Mouse (Mus musculus) spleen, adult 18-20 months (tissue): ENCODE data around the gene Gcsam.

Experiments
- DNase-seq, 2 experiments: peaks; one replicate each; pipeline ENCODE4 v3.0.0; 2022; ENCODE audit warnings: mixed read lengths in 2 of 2

The Gcsam gene

DNA sequence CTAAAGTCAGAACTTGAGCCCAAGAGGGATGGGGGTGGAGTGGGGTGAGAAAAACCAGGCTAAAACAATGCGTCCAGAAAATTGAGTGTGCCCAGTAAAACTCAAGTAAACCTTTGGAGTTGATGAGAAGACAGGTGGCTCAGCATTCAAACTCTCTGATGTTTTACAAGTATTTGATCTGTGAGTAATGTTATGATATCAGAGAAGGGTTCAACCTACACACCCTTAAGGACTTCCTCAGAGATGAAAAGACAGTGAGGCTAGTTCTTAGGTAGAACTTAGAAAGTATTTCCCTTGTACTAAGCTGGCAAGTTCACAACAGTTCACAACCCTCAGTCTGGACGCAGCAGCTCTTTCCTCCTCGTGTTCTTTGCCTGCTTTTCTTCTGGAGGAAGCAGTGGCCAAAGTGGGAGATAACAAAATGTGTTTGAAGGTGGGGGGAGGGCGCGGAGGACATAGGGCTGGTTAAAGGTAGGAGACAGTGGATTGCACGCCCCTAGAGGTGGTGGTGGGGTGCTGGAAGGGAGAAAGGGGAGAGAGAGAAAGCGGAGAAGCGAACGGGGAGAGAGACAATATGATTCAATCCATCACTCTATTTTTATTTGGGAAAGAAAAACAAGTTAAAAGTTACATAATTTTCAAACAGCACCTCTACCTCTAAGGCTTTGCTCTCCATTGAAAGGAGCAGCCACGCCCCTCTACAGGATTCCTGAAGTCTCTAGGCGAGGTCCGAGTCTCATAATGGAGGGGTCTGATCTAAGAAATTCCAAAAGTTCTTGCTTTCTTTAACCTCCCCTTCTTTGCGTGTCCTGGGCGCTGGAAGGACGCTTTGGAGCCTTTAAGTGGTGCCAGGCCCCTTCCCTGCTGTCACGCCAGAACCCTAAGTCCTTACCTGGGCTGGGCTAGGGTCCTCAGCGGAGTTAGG, 43.1 kb downstream of the Gcsam start:
- DNase-seq = no peak

DNA sequence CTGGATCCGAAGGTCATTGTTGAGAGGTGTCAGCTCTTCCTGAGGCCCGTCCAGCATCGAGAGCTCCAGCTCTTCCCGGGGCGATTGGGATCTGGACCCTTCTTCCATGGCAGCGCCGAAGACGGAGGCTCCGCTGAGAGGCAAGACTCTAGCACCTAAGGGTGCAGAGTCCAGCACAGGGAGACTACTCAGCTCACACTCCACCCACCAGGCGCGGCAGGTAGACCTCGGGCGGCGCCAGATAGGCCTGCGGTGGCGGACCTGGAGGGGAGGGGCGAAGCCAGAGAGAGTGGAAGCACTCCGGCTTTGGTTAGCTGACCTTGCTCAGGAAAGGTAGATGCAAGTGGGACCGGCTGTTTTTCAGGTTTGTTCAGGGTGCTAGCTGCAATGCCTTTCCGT, 43.8 kb downstream of the Gcsam start, which contains the start of gene BC016579:
Gene BC016579, minus strand, starts transcription at position 135 of the 399 bp plus-strand sequence.
- DNase-seq = no peak

DNA sequence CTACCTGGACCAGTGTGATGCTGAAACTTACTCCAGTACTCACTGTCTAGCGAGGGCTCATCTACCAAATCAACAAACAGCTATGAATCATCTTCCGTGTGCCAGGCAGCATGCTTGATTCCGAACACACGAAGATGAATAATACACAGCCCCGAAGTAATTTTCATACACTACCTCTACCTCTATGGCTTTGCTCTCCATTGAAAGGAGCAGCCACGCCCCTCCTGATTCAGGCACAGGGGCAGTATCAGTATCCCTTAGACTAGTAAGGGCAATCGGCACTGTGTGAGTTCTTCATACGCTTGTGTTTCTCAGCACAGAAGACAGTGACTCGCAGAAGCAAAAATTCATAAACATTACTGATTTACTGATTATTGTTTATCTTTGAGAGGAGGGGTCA, 44.3 kb downstream of the Gcsam start:
- DNase-seq = no peak

DNA sequence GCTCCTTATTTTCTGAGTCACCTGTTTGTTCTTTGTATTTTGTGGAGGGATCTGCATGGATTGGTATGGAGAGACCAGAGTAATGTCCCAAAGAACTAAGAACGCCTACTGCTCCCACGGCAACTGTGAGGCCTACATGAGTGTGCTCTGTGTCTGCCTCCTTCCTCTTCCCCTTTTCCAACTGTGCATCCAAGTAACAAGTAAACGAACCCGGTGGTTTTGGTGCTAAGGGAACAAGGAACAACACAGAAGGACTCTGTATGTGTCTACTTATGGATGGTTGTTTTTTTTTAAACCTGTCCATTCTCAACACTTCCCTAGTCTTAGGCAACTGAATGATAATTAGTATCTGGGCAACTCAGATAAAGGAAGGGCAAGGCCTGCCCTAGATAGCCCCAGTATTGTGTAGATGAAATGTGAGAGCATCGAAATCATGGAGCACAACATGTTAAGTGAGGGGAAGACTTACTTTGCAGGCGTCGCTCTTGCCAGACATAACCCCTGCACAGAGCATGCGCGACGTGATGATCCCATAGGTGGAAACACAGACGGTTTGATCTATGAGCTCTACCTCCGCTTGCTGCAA, 47.5 kb downstream of the Gcsam start:
- no peak for DNase-seq

GRCm38 (mm10) chr16:45658248-45658647, 48.1 kb downstream of the Gcsam start:
- DNase-seq = no peak

DNA sequence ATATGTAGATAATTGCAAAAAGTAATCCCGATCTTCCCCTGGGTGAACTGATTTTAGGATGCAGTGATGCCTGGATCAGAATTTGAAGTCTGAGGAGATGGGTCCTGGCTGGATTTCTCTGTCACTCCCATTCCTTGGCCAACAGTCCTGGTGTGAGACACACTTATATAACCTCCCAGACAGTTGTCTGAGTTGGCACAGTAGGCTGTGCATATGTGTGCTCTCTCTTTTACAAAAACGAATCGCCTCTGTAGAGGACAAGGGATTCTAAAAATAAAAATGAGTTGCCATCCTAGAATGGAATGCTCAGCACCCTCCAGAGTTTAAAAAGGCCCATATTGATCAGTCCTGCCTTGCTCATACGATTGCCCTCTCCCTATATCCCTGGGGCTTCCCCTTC, 49.4 kb downstream of the Gcsam start:
- DNase-seq = no peak

DNA sequence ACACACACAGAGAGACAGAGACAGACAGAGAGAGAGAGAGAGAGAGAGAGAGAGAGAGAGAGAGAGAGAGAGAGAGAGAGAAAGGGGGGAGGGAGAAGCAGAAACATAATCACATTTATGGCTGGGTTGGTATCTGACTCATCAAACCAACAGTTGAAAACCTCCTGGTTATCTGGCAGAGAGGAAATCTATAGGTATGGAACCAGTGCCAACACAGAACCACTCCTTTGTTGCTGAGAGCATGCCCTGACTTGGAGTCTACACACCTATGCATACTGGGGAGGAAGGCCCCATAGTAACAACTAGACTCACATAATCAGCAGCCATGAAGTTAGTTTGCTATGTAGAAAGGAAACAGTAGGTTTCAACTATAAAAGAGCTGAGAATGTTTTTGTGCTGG, 52.2 kb downstream of the Gcsam start:
- no peak for DNase-seq

DNA sequence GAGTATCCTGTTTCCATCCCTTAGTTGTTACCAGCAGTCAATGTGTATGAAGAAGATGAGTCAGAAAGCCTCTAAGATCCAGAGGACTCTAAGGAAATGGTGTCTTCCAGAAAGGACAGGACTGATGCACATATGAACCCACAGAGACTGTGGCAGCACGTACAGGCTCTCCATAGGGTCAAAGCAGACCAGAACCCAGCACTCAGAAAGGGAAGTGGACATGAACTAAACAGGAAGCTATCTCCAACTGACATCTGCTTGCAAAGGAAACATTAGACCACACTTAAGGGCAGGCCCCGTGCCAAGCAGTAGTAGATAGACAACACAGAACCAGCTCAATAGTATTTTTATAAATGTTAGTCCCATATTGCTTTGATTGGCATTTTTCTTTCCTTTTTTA, 56.0 kb downstream of the Gcsam start:
- peak in 1 of 2 experiments; percentile 5 for DNase-seq

- DNase-seq = no peak
Observed at GRCm38 (mm10) chr16:45668178-45668577, 58.0 kb downstream of the Gcsam start.

GRCm38 (mm10) chr16:45670005-45670404, 59.8 kb downstream of the Gcsam start:
- DNase-seq = no peak
